Mouse (Mus musculus): ENCODE measurements around the gene Zfp664. TPM values are rescaled to one million over a fixed set of nuclear protein-coding genes. Genes with fewer than 3 reads are reported as not detected.

The Zfp664 gene
- polyA plus RNA-seq, 1 experiment from 2014 or later = 59.2 TPM

- Histone ChIP-seq H3K27ac (replicated peaks) (no peak overlapping the region), H3K4me1 (peaks cover 10% of the 10 kb centered on the region), H3K36me3 (no peaks in the 10 kb centered on the region), H3K9ac (no peak overlapping the region), H3K9me3 (no peaks in the 10 kb centered on the region), H3K4me3 (no peak overlapping the region), H3K27me3 (replicated peaks) (no peaks in the 10 kb centered on the region), H3K4me2 (no peak overlapping the region)
- no peak for ATAC-seq (ENCODE audit: extremely low read depth, insufficient number of reproducible peaks, low FRiP score, low TSS enrichment)
- 84% methylated on average over 6 of the region's 6 CpGs for WGBS
Measured at GRCm38 (mm10) chr5:124901675-124902074, 39.2 kb downstream of the Zfp664 start.

- no peak for ATAC-seq (ENCODE audit: extremely low read depth, insufficient number of reproducible peaks, low FRiP score, low TSS enrichment)
- no peaks in the 10 kb centered on the region for H3K27me3 ChIP-seq (replicated peaks)
- no peak overlapping the region for H3K4me2 ChIP-seq
- H3K27ac ChIP-seq (replicated peaks) = no peak overlapping the region
- WGBS = 85% methylated on average over 10 of the region's 10 CpGs
- H3K9me3 ChIP-seq = no peaks in the 10 kb centered on the region
- peaks cover 10% of the 10 kb centered on the region for H3K4me1 ChIP-seq
- no peak overlapping the region for H3K9ac ChIP-seq
- H3K36me3 ChIP-seq = no peaks in the 10 kb centered on the region
- no peak overlapping the region for H3K4me3 ChIP-seq
Measured at GRCm38 (mm10) chr5:124902195-124902594, 39.7 kb downstream of the Zfp664 start.

GRCm38 (mm10) chr5:124903852-124904251, 41.4 kb downstream of the Zfp664 start:
- peaks cover 13% of the 10 kb centered on the region for H3K4me1 ChIP-seq
- no peaks in the 10 kb centered on the region for H3K36me3 ChIP-seq
- no peak overlapping the region for H3K27ac ChIP-seq (replicated peaks)
- WGBS = 78% methylated on average over 4 of the region's 4 CpGs
- no peak for ATAC-seq (ENCODE audit: extremely low read depth, insufficient number of reproducible peaks, low FRiP score, low TSS enrichment)
- H3K27me3 ChIP-seq (replicated peaks) = no peaks in the 10 kb centered on the region
- no peaks in the 10 kb centered on the region for H3K9me3 ChIP-seq
- H3K9ac ChIP-seq = no peak overlapping the region
- H3K4me3 ChIP-seq = no peak overlapping the region
- no peak overlapping the region for H3K4me2 ChIP-seq

- no peaks in the 10 kb centered on the region for H3K27me3 ChIP-seq (replicated peaks)
- ATAC-seq (ENCODE audit: extremely low read depth, insufficient number of reproducible peaks, low FRiP score, low TSS enrichment) = no peak
- no peak overlapping the region for H3K27ac ChIP-seq (replicated peaks)
- peaks cover 3% of the 10 kb centered on the region; the same call in 1 of the 2 replicates for H3K4me1 ChIP-seq
- no peak overlapping the region for H3K4me2 ChIP-seq
- 67% methylated on average over 13 of the region's 13 CpGs for whole genome bisulfite sequencing
- no peak overlapping the region for H3K9ac ChIP-seq
- no peak overlapping the region for H3K4me3 ChIP-seq
- no peaks in the 10 kb centered on the region for H3K9me3 ChIP-seq
- no peaks in the 10 kb centered on the region for H3K36me3 ChIP-seq
Measured at GRCm38 (mm10) chr5:124906890-124907289, 44.4 kb downstream of the Zfp664 start.

GRCm38 (mm10) chr5:124908860-124909259, 46.4 kb downstream of the Zfp664 start:
- Histone ChIP-seq H3K9me3 (no peaks in the 10 kb centered on the region), H3K36me3 (no peaks in the 10 kb centered on the region), H3K27ac (replicated peaks) (no peak overlapping the region), H3K27me3 (replicated peaks) (peaks cover 8% of the 10 kb centered on the region; the same call in 1 of the 2 replicates), H3K4me3 (no peak overlapping the region), H3K4me2 (no peak overlapping the region), H3K9ac (no peak overlapping the region), H3K4me1 (peaks cover 10% of the 10 kb centered on the region; the same call in 1 of the 2 replicates)
- ATAC-seq (ENCODE audit: extremely low read depth, insufficient number of reproducible peaks, low FRiP score, low TSS enrichment) = no peak
- 15% methylated on average over 5 of the region's 5 CpGs for WGBS

GRCm38 (mm10) chr5:124912276-124912675, 49.8 kb downstream of the Zfp664 start:
- Histone ChIP-seq H3K9me3 (no peaks in the 10 kb centered on the region), H3K4me3 (no peak overlapping the region), H3K4me1 (peaks cover 10% of the 10 kb centered on the region; the same call in 1 of the 2 replicates), H3K4me2 (no peak overlapping the region), H3K9ac (no peak overlapping the region), H3K36me3 (no peaks in the 10 kb centered on the region), H3K27me3 (replicated peaks) (peaks cover 17% of the 10 kb centered on the region; the same call in 1 of the 2 replicates), H3K27ac (replicated peaks) (no peak overlapping the region)
- ATAC-seq (ENCODE audit: extremely low read depth, insufficient number of reproducible peaks, low FRiP score, low TSS enrichment) = no peak
- WGBS = 58% methylated on average over 6 of the region's 7 CpGs

- Histone ChIP-seq H3K4me1 (peaks cover 10% of the 10 kb centered on the region; the same call in 1 of the 2 replicates), H3K27me3 (replicated peaks) (peaks cover 18% of the 10 kb centered on the region; the same call in 1 of the 2 replicates), H3K9me3 (no peaks in the 10 kb centered on the region), H3K4me3 (no peak overlapping the region), H3K27ac (replicated peaks) (no peak overlapping the region), H3K4me2 (no peak overlapping the region), H3K36me3 (no peaks in the 10 kb centered on the region), H3K9ac (no peak overlapping the region)
- WGBS = 41% methylated on average over 20 of the region's 20 CpGs
- no peak for ATAC-seq (ENCODE audit: extremely low read depth, insufficient number of reproducible peaks, low FRiP score, low TSS enrichment)
Measured at GRCm38 (mm10) chr5:124912946-124913933, 50.7 kb downstream of the Zfp664 start.

- no peak; the same call in 1 of the 2 replicates for ATAC-seq (ENCODE audit: extremely low read depth, insufficient number of reproducible peaks, low FRiP score, low TSS enrichment)
- Histone ChIP-seq H3K9ac (0 out of 2 replicates have a peak overlapping the region, but pooled peaks have one; percentile 10), H3K27me3 (replicated peaks) (peaks cover 17% of the 10 kb centered on the region), H3K27ac (replicated peaks) (no peak overlapping the region), H3K36me3 (no peaks in the 10 kb centered on the region), H3K4me1 (peaks cover 27% of the 10 kb centered on the region), H3K9me3 (no peaks in the 10 kb centered on the region), H3K4me2 (no peak overlapping the region), H3K4me3 (no peak overlapping the region)
- 53% methylated on average over 3 of the region's 3 CpGs for WGBS
Measured at GRCm38 (mm10) chr5:124919798-124920197, 57.3 kb downstream of the Zfp664 start.

GRCm38 (mm10) chr5:124921410-124921809, 58.9 kb downstream of the Zfp664 start:
- H3K27ac ChIP-seq (replicated peaks) = no peak overlapping the region
- H3K4me3 ChIP-seq = no peak overlapping the region
- H3K27me3 ChIP-seq (replicated peaks) = peaks cover 23% of the 10 kb centered on the region
- no peak overlapping the region for H3K9ac ChIP-seq
- H3K4me1 ChIP-seq = peaks cover 27% of the 10 kb centered on the region
- no peaks in the 10 kb centered on the region for H3K36me3 ChIP-seq
- no peaks in the 10 kb centered on the region for H3K9me3 ChIP-seq
- ATAC-seq (ENCODE audit: extremely low read depth, insufficient number of reproducible peaks, low FRiP score, low TSS enrichment) = no peak
- H3K4me2 ChIP-seq = no peak overlapping the region

- H3K27ac ChIP-seq (replicated peaks) = peak overlapping the region; percentile 51; the same call in 1 of the 2 replicates
- peak overlapping the region; percentile 37 for H3K4me2 ChIP-seq
- peaks cover 19% of the 10 kb centered on the region for H3K27me3 ChIP-seq (replicated peaks)
- 17% methylated on average over 18 of the region's 18 CpGs for WGBS
- no peak for ATAC-seq (ENCODE audit: extremely low read depth, insufficient number of reproducible peaks, low FRiP score, low TSS enrichment)
- H3K4me3 ChIP-seq = no peak overlapping the region
- no peaks in the 10 kb centered on the region for H3K9me3 ChIP-seq
- no peaks in the 10 kb centered on the region for H3K36me3 ChIP-seq
- peaks cover 27% of the 10 kb centered on the region for H3K4me1 ChIP-seq
- H3K9ac ChIP-seq = peak overlapping the region; percentile 2; the same call in 1 of the 2 replicates
Measured at GRCm38 (mm10) chr5:124922356-124923352, 60.2 kb downstream of the Zfp664 start.

All from heart, embryonic 13.5 days (tissue).